Mouse (Mus musculus) cerebellum, adult 2 months (tissue): Measurements from ENCODE around the gene Soga1. TPM values are rescaled to one million over a fixed set of nuclear protein-coding genes. Genes with fewer than 3 reads are reported as not detected.

ENCODE experiments used
- DNase-seq, 2 experiments: peaks; one replicate each; pipeline ENCODE4 v3.0.0; 2021
- H3K27ac ChIP-seq: fragments of 200-500 bp; 2 replicates; pipeline ENCODE4 v1.5.1; 2012; ENCODE audit warnings: low read length, control low read depth, inconsistent platforms; ENCODE audit not compliant: insufficient read depth
- H3K27me3 ChIP-seq: fragments of 200-500 bp; 2 replicates; pipeline ENCODE4 v1.6.1; 2012; ENCODE audit warnings: inconsistent platforms, mild to moderate bottlenecking, low read length, moderate library complexity; ENCODE audit not compliant: control insufficient read depth, insufficient read depth
- H3K4me1 ChIP-seq: fragments of 200-500 bp; 2 replicates; pipeline ENCODE4 v1.6.1; 2011; ENCODE audit warnings: low read length; ENCODE audit not compliant: control insufficient read depth, insufficient read depth
- H3K4me3 ChIP-seq: fragments of 200-500 bp; replicated peaks from 2 replicates; pipeline ENCODE3; 2011; ENCODE audit warnings: mild to moderate bottlenecking, low read depth, low read length, control low read depth; ENCODE audit not compliant: insufficient read depth
- CTCF ChIP-seq: fragments of 200-500 bp; IDR thresholded peaks from 2 replicates; pipeline ENCODE4 v1.5.1; 2011; ENCODE audit warnings: low read depth, mild to moderate bottlenecking, control low read depth, low read length, moderate library complexity, borderline replicate concordance; ENCODE audit not compliant: insufficient read depth
- POLR2A ChIP-seq: fragments of 200-500 bp; IDR thresholded peaks from 2 replicates; pipeline ENCODE4 v1.6.1; 2011; ENCODE audit warnings: low read length, control low read depth, borderline replicate concordance; ENCODE audit not compliant: insufficient read depth
- whole genome bisulfite sequencing: fragments of 180-500 bp; shearing (Covaris S2); methylation state at CpG from one replicate; pipeline ENCODE4 v1.1.7; 2018; 5-methylcytosine and 5-hydroxymethylcytosine counted together
- polyA plus RNA-seq: library from polyadenylated mRNA; depleted of rRNA; stranded (reverse); fragments of >200 nt; gene quantifications from 2 replicates; pipeline ENCODE4 v1.2.3, GENCODE M21; 2012

The Soga1 gene
- polyA plus RNA-seq, 1 experiment: 38.3 TPM

GRCm38 (mm10) chr2:157021156-157021555 lies 57.9 kb downstream of the Soga1 start:
- H3K27me3 ChIP-seq: no peaks in the 10 kb centered on the region
- peaks cover 26% of the 10 kb centered on the region for H3K4me1 ChIP-seq
- DNase-seq: no peak
- no peak for TF ChIP-seq CTCF
- TF ChIP-seq POLR2A: no peak
- 65% methylated on average over 16 of the region's 16 CpGs for WGBS
- H3K4me3 ChIP-seq: no peak overlapping the region
- H3K27ac ChIP-seq: no peak overlapping the region

- no peak for DNase-seq
- TF ChIP-seq POLR2A (no peak), CTCF (no peak)
- Histone ChIP-seq H3K27ac (no peak overlapping the region; the same call in 1 of the 2 replicates), H3K4me1 (peaks cover 29% of the 10 kb centered on the region), H3K27me3 (no peaks in the 10 kb centered on the region), H3K4me3 (no peak overlapping the region)
- WGBS: 46% methylated on average over 4 of the region's 4 CpGs
Measured at GRCm38 (mm10) chr2:157019228-157019627, 59.8 kb downstream of the Soga1 start.

- TF ChIP-seq CTCF: peak; percentile 47; the same call in 1 of the 2 replicates
- no peak for TF ChIP-seq POLR2A
- peaks cover 32% of the 10 kb centered on the region for H3K4me1 ChIP-seq
- H3K27ac ChIP-seq: peak overlapping the region; percentile 24; the same call in 1 of the 2 replicates
- 50% methylated on average over 18 of the region's 18 CpGs for WGBS
- DNase-seq: peak; percentile 35 to 36
- no peak overlapping the region for H3K4me3 ChIP-seq
- H3K27me3 ChIP-seq: no peaks in the 10 kb centered on the region
Measured at GRCm38 (mm10) chr2:157016529-157017270, 62.4 kb downstream of the Soga1 start.

GRCm38 (mm10) chr2:157012341-157012740 lies 66.7 kb downstream of the Soga1 start:
- Histone ChIP-seq H3K4me3 (no peak overlapping the region), H3K27me3 (no peaks in the 10 kb centered on the region), H3K4me1 (peaks cover 30% of the 10 kb centered on the region), H3K27ac (no peak overlapping the region)
- WGBS: 82% methylated on average over 6 of the region's 6 CpGs
- TF ChIP-seq CTCF (no peak), POLR2A (no peak)
- DNase-seq: no peak

GRCm38 (mm10) chr2:157010634-157011310 lies 68.3 kb downstream of the Soga1 start:
- no peak overlapping the region for H3K4me3 ChIP-seq
- WGBS: 6% methylated on average over 11 of the region's 11 CpGs

GRCm38 (mm10) chr2:157010121-157010520 lies 68.9 kb downstream of the Soga1 start:
- peaks cover 17% of the 10 kb centered on the region for H3K4me1 ChIP-seq
- no peaks in the 10 kb centered on the region for H3K27me3 ChIP-seq
- DNase-seq: no peak
- TF ChIP-seq POLR2A (no peak), CTCF (no peak)
- no peak overlapping the region for H3K27ac ChIP-seq
- H3K4me3 ChIP-seq: no peak overlapping the region

More at GRCm38 (mm10) chr2:157010634-157011310, 68.3 kb downstream of the Soga1 start:
- Histone ChIP-seq H3K4me1 (peaks cover 17% of the 10 kb centered on the region), H3K27me3 (no peaks in the 10 kb centered on the region), H3K27ac (peak overlapping the region; percentile 3; the same call in 1 of the 2 replicates)
- no peak for TF ChIP-seq POLR2A
- no peak for TF ChIP-seq CTCF
- peak; percentile 34 to 38 for DNase-seq

GRCm38 (mm10) chr2:157008509-157008908 lies 70.5 kb downstream of the Soga1 start:
- no peak for DNase-seq
- Histone ChIP-seq H3K4me1 (peaks cover 17% of the 10 kb centered on the region), H3K27me3 (no peaks in the 10 kb centered on the region), H3K27ac (no peak overlapping the region), H3K4me3 (no peak overlapping the region)
- TF ChIP-seq POLR2A (no peak), CTCF (no peak)

GRCm38 (mm10) chr2:157007234-157007596 lies 71.8 kb downstream of the Soga1 start:
- no peak for DNase-seq
- peaks cover 17% of the 10 kb centered on the region for H3K4me1 ChIP-seq
- WGBS: 13% methylated on average over 5 of the region's 5 CpGs

More at GRCm38 (mm10) chr2:157007234-157007596, 71.8 kb downstream of the Soga1 start:
- TF ChIP-seq POLR2A (no peak), CTCF (no peak)
- Histone ChIP-seq H3K4me3 (peak overlapping the region; percentile 88), H3K27me3 (no peaks in the 10 kb centered on the region), H3K27ac (peak overlapping the region; percentile 81)
